Mouse (Mus musculus): ENCODE data around the gene Mmp19. TPM values are rescaled to one million over a fixed set of nuclear protein-coding genes. Genes with fewer than 3 reads are reported as not detected.

Gene Mmp19
- total RNA-seq, 2 experiments from 2014 or later = 0.74 to 1.3 TPM

DNA sequence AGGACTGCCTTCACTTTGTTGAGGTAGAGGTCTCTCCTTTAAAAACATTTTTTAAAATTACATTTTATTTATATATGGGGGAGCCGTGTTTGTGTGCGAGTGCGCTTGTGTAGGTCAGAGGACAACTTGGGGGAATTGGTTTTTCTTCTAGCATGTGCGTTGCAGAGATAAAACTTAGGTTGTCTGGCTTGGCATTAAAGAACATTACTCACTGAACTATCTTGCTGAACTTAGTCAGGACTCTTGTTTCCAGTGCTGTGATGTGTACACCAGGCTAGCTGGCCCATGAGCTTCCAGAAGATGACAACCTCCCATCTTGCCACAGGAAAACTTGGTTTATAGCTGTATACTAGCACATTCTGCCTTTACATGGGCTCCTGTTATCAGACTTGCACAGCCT, 56.0 kb downstream of the Mmp19 start:
- intact Hi-C loops (cut with DNase I) = loop anchor here (10.0 kb wide), 1 partner anchor 128 kb away; no protein-coding TSS in a partner anchor
- DNase-seq = no peak

GRCm38 (mm10) chr10:128848426-128848825, 57.7 kb downstream of the Mmp19 start:
- no peak for DNase-seq
- intact Hi-C loops (cut with DNase I) = loop anchor here (10.0 kb wide), 1 partner anchor 126 kb away; no protein-coding TSS in a partner anchor

DNA sequence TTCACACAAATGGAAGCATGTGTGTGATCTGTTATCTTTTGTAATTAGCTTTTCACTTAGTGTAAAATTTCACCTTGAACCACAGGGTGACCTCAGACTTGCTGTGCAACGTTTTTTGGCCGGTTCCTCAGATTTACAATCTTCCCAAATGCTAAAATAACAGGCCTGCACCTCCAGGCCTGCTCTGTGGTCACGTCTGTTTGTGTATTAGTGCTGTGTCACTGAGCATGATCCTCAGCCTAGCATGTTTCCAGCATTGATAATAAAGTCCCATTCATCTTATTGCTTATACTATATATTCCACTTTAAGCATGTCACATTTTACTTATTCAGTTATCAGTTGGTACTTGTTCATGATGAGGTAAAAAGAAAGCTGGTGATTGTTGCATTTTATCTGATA, 59.6 kb downstream of the Mmp19 start:
- DNase-seq = no peak
- intact Hi-C loops (cut with DNase I) = no loop called here

Other genes with a start within 250 kb of the Mmp19 start
- gene Zc3h10, start 243.1 kb upstream of the Mmp19 start, total RNA-seq (2021) = 10 to 100 TPM; 14.0 to 15.2 TPM
- gene Rpl41, start 241.6 kb upstream of the Mmp19 start, total RNA-seq (2021) = 1,000 to 10,000 TPM; 2,825 to 2,926 TPM
- gene Pa2g4, start 224.9 kb upstream of the Mmp19 start, total RNA-seq (2021) = 100 to 1,000 TPM; 111 TPM
- under 1 TPM; 0.62 to 0.66 TPM for gene Erbb3, start 201.3 kb upstream of the Mmp19 start, total RNA-seq (2021)
- gene Rps26, start 164.2 kb upstream of the Mmp19 start, total RNA-seq (2021) = 100 to 1,000 TPM; 595 to 651 TPM
- gene Ikzf4, start 144.9 kb upstream of the Mmp19 start, total RNA-seq (2021) = 10 to 100 TPM; 25.0 to 30.7 TPM
- gene Suox, start 116.8 kb upstream of the Mmp19 start, total RNA-seq (2021) = 10 to 100 TPM; 10.5 to 11.0 TPM
- 100 to 1,000 TPM; 113 TPM for gene Rab5b, start 94.6 kb upstream of the Mmp19 start, total RNA-seq (2021)
- 1 to 10 TPM in 1 of 2 experiments, under 1 TPM in 1; 0.50 to 1.6 TPM for gene Pmel, start 86.7 kb upstream of the Mmp19 start, total RNA-seq (2021)
- gene Cdk2, start 85.9 kb upstream of the Mmp19 start, total RNA-seq (2021) = 10 to 100 TPM in 1 of 2 experiments, 1 to 10 TPM in 1; 8.1 to 10.0 TPM
- gene Dgka, start 46.1 kb upstream of the Mmp19 start, total RNA-seq (2021) = 1 to 10 TPM; 7.5 to 7.7 TPM
- gene Pym1, start 43.0 kb upstream of the Mmp19 start, total RNA-seq (2021) = 10 to 100 TPM; 37.5 TPM
- 10 to 100 TPM; 59.3 to 63.3 TPM for gene Dnajc14, start 13.2 kb downstream of the Mmp19 start, total RNA-seq (2021)
- 10 to 100 TPM; 14.1 to 14.2 TPM for gene Tmem198b, start 13.5 kb downstream of the Mmp19 start, total RNA-seq (2021)
- gene Sarnp, start 26.4 kb downstream of the Mmp19 start, total RNA-seq (2021) = 10 to 100 TPM; 50.9 to 53.4 TPM
- 1 to 10 TPM; 4.3 to 5.2 TPM for gene Ormdl2, start 30.7 kb downstream of the Mmp19 start, total RNA-seq (2021)
- 10 to 100 TPM; 18.8 to 20.1 TPM for gene Gdf11, start 100.8 kb downstream of the Mmp19 start, total RNA-seq (2021)
- gene Cd63, start 110.1 kb downstream of the Mmp19 start, total RNA-seq (2021) = 10 to 100 TPM; 52.7 to 64.3 TPM
- 1 to 10 TPM; 5.4 to 6.1 TPM for gene Rdh5, start 132.0 kb downstream of the Mmp19 start, total RNA-seq (2021)
- 10 to 100 TPM; 90.7 to 91.9 TPM for gene Bloc1s1, start 133.1 kb downstream of the Mmp19 start, total RNA-seq (2021)
- 1 to 10 TPM; 8.9 to 9.1 TPM for gene Itga7, start 142.9 kb downstream of the Mmp19 start, total RNA-seq (2021)
- gene Mettl7b, start 170.1 kb downstream of the Mmp19 start, total RNA-seq (2021) = not detected
- gene Olfr9, start 198.5 kb downstream of the Mmp19 start, total RNA-seq (2021) = not detected
- gene Olfr763, start 219.9 kb downstream of the Mmp19 start, total RNA-seq (2021) = not detected
- not detected for gene Olfr764-ps1, start 249.0 kb downstream of the Mmp19 start, total RNA-seq (2021)

Measured in left cerebral cortex, postnatal 4 days (tissue).